Mouse (Mus musculus): ENCODE measurements at regions not wholly inside any gene's neighbourhood (a gene's known extent, or its start where the extent isn't known, plus 50 kb on each side); places are given as distances from the start of the nearest gene placed in this dataset.
"Not testable (repeated sequence)": the region's sequence is repeated elsewhere in the genome, so short reads cannot be mapped to it uniquely, and the experiment has no call there.

- intact Hi-C loops (cut with DNase I): no loop called here
- no peak for DNase-seq (ENCODE audit: low spot score)
Measured at GRCm38 (mm10) chr11:45389243-45390146, 462.4 kb upstream of the Clint1 start.

DNA sequence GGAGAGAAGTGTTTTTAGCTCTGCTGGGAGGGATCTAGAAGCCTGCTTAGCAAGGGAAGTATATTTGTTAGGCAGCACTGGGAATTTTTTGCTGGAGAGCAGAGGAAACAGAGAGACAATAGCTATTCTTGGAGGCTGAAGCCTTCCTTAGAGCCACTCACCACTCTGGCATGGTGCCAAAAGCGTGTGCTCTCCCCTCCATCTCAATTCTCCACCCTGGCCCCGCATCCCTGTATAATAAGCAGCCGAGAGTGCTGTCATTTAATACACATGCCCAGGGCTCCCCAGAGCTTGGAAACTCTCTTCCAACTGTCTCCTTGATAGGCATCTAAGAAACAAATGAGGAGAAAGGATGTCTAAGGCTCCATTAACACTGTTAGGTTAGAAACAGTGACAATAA is 455.8 kb upstream of the Clint1 start:
- DNase-seq (ENCODE audit: low spot score): no peak

DNA sequence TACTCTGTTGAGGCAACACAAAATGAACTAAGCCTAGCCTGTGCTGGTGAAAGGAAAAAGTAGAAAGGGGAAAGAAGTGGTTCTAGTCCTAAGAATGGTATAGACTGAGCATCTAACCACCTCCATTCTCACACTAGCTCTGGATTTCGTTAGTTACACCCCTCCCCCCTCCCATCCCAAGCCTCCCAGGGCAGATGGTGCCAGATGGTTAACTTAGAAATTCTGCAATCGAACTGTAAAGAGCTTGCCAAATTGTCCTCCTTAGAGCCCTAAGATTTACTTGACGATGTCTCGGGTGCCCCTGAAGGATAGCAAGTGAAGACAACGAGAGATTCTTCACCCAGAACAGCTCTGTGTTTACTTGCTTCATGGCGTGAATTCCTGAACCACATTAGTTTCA is 453.7 kb upstream of the Clint1 start:
- DNase-seq (ENCODE audit: low spot score): no peak
- intact Hi-C loops (cut with DNase I): no loop called here

More for the DNA sequence above, 455.8 kb upstream of the Clint1 start:
- intact Hi-C loops (cut with DNase I): no loop called here

GRCm38 (mm10) chr11:45404377-45405029 is 447.3 kb upstream of the Clint1 start:
- intact Hi-C loops (cut with DNase I): no loop called here
- DNase-seq (ENCODE audit: low spot score): no peak

DNA sequence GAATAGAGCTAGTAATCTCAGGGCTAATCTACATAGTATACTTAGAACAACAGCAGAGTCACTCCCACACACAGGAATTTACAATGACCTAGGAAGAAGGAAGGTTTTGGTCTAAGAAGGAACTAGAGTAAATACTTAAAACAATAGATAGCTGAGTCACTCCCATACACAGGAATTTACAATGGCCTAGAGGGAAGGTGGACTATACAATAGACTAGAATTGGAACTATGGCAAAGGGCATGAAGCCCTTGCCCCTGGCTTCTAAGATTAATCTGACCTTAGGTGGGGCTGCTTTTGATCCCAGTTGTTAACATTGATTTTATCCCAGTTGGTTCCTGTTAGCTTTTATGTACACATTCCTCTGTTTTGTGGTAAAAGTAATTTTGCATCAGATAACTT is 427.8 kb upstream of the Clint1 start:
- intact Hi-C loops (cut with DNase I); DNase-seq (ENCODE audit: low spot score): not testable (repeated sequence)

DNA sequence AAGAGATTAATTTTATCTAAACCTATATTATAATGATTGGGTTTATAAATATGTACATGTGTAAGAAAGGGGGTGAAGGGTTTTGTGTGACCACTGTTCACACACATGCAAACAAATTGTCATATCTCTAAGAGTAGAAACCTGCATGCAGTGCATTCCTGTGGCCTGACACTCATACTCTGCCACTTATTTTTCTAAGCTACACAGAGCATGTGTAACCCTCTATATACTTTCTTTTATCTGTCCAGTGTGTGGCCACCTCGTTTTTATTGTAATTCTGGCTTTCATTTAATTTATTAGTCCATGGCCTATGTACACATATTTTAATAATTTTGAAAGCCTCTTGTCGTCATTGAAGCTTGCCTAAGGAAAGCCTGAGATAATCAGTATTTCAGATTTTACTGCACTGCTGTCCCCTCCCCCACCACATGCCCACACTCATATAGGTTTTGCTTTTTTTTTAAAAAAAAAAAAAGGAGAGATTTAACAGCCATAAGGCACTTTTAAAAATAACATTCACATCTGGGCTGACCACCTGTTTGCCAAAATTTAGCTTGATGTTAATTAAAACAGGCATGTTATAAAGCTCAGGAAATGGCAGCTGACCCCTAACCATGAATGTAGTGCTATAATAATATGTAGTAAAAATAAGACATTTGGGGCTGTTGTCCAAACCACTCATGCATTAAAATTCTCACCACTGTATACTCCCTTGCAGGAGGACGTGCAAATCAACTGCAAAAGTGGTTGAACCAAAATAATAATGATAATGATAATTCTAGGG is 410.7 kb upstream of the Clint1 start:
- DNase-seq (ENCODE audit: low spot score): no peak
- intact Hi-C loops (cut with DNase I): no loop called here

- no peak for DNase-seq (ENCODE audit: low spot score)
- intact Hi-C loops (cut with DNase I): no loop called here
Measured at GRCm38 (mm10) chr11:45446512-45446911, 405.3 kb upstream of the Clint1 start.

DNA sequence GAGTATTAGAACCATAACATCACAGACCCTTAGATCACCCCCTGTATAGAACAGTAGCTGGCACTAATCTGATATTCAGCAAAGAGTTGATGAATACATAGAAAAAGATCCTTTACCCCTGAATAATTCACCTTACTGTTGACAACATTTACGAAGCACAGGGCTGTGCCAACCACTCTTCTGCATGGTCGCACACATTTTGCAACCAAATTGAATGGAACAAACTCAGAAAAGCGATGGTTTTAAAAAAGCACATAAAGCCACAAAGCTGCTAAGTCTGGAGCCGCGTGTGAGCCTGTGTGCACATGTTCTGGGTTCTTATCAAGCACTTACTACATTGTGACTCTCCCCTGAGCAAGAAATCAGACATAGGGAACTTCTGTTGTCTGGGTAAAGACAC is 397.6 kb upstream of the Clint1 start:
- DNase-seq (ENCODE audit: low spot score): no peak
- intact Hi-C loops (cut with DNase I): no loop called here

GRCm38 (mm10) chr11:45454933-45455332 is 396.9 kb upstream of the Clint1 start:
- intact Hi-C loops (cut with DNase I): loop anchor here (5.0 kb wide), 1 partner anchor 77 kb away; no protein-coding TSS in a partner anchor
- DNase-seq (ENCODE audit: low spot score): no peak

- intact Hi-C loops (cut with DNase I): loop anchor here (5.0 kb wide), 1 partner anchor 76 kb away; no protein-coding TSS in a partner anchor
- DNase-seq (ENCODE audit: low spot score): no peak
Measured at GRCm38 (mm10) chr11:45456724-45457123, 395.1 kb upstream of the Clint1 start.

DNA sequence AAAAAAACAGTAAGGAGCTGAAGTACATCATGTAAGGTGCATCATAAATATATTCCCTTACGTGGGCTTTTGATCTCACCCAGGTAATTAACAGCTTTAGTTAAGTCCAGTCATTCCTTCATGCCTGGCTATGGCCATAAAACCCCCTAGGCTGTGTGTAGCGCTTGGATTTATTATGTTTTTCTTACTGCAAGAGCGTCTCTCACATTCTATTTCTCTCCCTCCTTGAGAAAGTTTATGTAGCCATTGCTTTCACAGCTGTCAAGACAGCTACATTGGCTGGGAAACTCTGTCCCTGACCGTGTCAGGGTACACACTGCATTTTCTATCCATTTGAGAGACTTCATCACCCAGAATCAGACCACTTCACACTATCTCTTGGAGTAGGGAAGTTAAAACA is 394.3 kb upstream of the Clint1 start:
- DNase-seq (ENCODE audit: low spot score): no peak

DNA sequence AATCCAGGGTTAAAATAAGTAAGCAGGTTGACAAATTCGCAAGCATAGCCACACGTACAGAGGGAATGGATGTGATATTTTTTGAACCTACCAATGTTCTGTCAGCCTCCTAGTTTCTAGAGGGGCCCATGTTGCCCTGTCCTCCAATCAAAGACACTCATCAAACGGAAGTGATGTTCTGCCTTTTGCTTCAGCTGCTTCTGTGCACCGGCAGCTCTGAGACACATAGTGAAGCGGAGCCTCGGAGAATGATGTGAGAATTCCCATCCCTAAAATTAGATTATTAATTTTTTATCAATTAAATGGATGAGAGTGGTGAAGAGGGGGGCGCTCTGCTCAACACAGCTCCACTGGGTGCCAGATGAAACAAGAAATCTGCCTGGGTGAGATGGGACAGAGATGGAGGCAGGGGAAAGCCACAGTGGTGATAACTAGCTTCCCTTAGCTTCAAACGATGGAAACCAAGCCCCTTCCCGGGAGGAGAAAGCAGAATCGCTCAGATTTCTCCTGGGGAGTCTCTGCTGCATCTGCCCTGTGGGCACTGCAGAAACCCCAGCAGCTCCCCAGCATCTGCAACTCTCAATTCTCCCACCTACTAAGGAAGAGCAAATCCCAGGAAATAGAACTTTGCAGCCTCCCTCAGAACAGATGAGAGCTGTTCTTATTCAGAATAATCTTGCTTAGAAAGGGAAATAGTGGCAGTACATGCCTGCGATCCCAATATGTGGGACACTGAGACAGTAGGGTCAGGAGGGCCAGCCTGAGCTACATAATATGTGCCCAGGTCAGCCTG is 391.7 kb upstream of the Clint1 start:
- intact Hi-C loops (cut with DNase I): loop anchor here (5.0 kb wide), 1 partner anchor 72 kb away; no protein-coding TSS in a partner anchor

More for the DNA sequence above, 394.3 kb upstream of the Clint1 start:
- intact Hi-C loops (cut with DNase I): loop anchor here (5.0 kb wide), 1 partner anchor 75 kb away; no protein-coding TSS in a partner anchor

GRCm38 (mm10) chr11:45464501-45464900 is 387.4 kb upstream of the Clint1 start:
- intact Hi-C loops (cut with DNase I): no loop called here
- no peak for DNase-seq (ENCODE audit: low spot score)

More for the DNA sequence above, 391.7 kb upstream of the Clint1 start:
- DNase-seq (ENCODE audit: low spot score): no peak

GRCm38 (mm10) chr11:45466350-45466749 is 385.5 kb upstream of the Clint1 start:
- DNase-seq (ENCODE audit: low spot score): no peak
- intact Hi-C loops (cut with DNase I): no loop called here

DNA sequence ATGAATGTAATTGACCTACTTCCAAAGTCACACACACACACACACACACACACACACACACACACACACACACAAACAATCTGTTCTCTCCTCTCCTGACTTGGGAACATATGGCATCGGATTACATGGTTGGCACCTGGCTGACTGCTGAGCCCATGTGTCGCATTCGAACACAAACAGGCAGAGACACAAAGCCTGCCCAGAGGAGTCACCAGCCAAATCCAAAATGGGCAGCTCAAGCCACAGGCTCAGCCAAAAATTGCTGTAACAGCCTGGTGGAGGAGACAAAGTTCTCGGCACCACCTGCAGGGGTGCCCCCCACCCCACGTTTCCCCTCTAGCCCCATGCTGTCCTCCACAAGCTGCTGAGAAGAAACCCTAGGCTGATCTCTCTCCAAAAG is 379.7 kb upstream of the Clint1 start:
- no peak for DNase-seq (ENCODE audit: low spot score)
- intact Hi-C loops (cut with DNase I): no loop called here

GRCm38 (mm10) chr11:45476917-45477316 is 374.9 kb upstream of the Clint1 start:
- DNase-seq (ENCODE audit: low spot score): no peak
- intact Hi-C loops (cut with DNase I): no loop called here

- no peak for DNase-seq (ENCODE audit: low spot score)
- intact Hi-C loops (cut with DNase I): no loop called here
Measured at GRCm38 (mm10) chr11:45485950-45486349, 365.9 kb upstream of the Clint1 start.

GRCm38 (mm10) chr11:45491021-45491967 is 360.6 kb upstream of the Clint1 start:
- DNase-seq (ENCODE audit: low spot score): no peak
- intact Hi-C loops (cut with DNase I): no loop called here

Measured in heart, postnatal 25 days (tissue).